Mouse (Mus musculus): ENCODE measurements around the gene Cnot1. TPM values are rescaled to one million over a fixed set of nuclear protein-coding genes. Genes with fewer than 3 reads are reported as not detected.
A peak's percentile ranks its signal among the peaks of the same experiment; 100 is the strongest.

The Cnot1 gene
- polyA plus RNA-seq, 1 experiment from 2014 or later, result 18.0 TPM

- TF ChIP-seq EP300 (optimal IDR thresholded peaks at IDR 0.05), result no peak
- no peak for TF ChIP-seq CTCF (IDR thresholded peaks at IDR 0.05; ENCODE audit: low read depth)
- H3K9me3 ChIP-seq (ENCODE audit: control insufficient read depth, low read length), result no peaks in the 10 kb centered on the region
- peak within 1 kb of the TSS; percentile 78 for H3K4me3 ChIP-seq (ENCODE audit: low read depth, low read length)
- H3K27me3 ChIP-seq (ENCODE audit: control insufficient read depth, insufficient read depth, low read length), result no peaks in the 10 kb centered on the region
- H3K4me2 ChIP-seq (replicated peaks; ENCODE audit: low read depth), result peak within 1 kb of the TSS; percentile 93
- ATAC-seq (ENCODE audit: low FRiP score, low TSS enrichment) (peak; percentile 81), DNase-seq (ENCODE audit: low spot score) (peak; percentile 92)
- H3K36me3 ChIP-seq (ENCODE audit: control insufficient read depth, insufficient read depth, low read length), result peaks cover 6% of the 10 kb centered on the region; the same call in 1 of the 2 replicates
- 0 out of 2 replicates have a peak, but pooled peaks cover 3% of the 10 kb centered on the region for H3K4me1 ChIP-seq (replicated peaks; ENCODE audit: control insufficient read depth, insufficient read depth)
- peak within 1 kb of the TSS; percentile 67 for H3K27ac ChIP-seq (replicated peaks)
- under 1% methylated on average over 56 of the region's 79 CpGs for WGBS
- H3K9ac ChIP-seq (ENCODE audit: low read length), result peak within 1 kb of the TSS; percentile 83
Measured at GRCm38 (mm10) chr8:95715676-95716531, 91.4 kb downstream of the Cnot1 start, which contains the start of gene Setd6. Gene Setd6, plus strand, starts transcription at chr8:95715881.

GRCm38 (mm10) chr8:95714837-95715413, 92.3 kb downstream of the Cnot1 start:
- no peak for TF ChIP-seq EP300 (optimal IDR thresholded peaks at IDR 0.05)
- no peak for TF ChIP-seq CTCF (IDR thresholded peaks at IDR 0.05; ENCODE audit: low read depth)
- Histone ChIP-seq H3K4me3 (ENCODE audit: low read depth, low read length) (no peak overlapping the region), H3K27ac (replicated peaks) (no peak overlapping the region), H3K4me2 (replicated peaks; ENCODE audit: low read depth) (peak overlapping the region; percentile 93), H3K36me3 (ENCODE audit: control insufficient read depth, insufficient read depth, low read length) (peaks cover 6% of the 10 kb centered on the region; the same call in 1 of the 2 replicates), H3K27me3 (ENCODE audit: control insufficient read depth, insufficient read depth, low read length) (no peaks in the 10 kb centered on the region), H3K4me1 (replicated peaks; ENCODE audit: control insufficient read depth, insufficient read depth) (0 out of 2 replicates have a peak, but pooled peaks cover 3% of the 10 kb centered on the region), H3K9me3 (ENCODE audit: control insufficient read depth, low read length) (no peaks in the 10 kb centered on the region), H3K9ac (ENCODE audit: low read length) (no peak overlapping the region)
- ATAC-seq (ENCODE audit: low FRiP score, low TSS enrichment), result no peak
- WGBS, result 79% methylated on average over 6 of the region's 6 CpGs
- DNase-seq (ENCODE audit: low spot score), result peak; percentile 8

GRCm38 (mm10) chr8:95714367-95714766, 92.9 kb downstream of the Cnot1 start:
- TF ChIP-seq CTCF (IDR thresholded peaks at IDR 0.05; ENCODE audit: low read depth) (no peak), EP300 (optimal IDR thresholded peaks at IDR 0.05) (no peak)
- H3K9ac ChIP-seq (ENCODE audit: low read length), result no peak overlapping the region
- H3K27me3 ChIP-seq (ENCODE audit: control insufficient read depth, insufficient read depth, low read length), result no peaks in the 10 kb centered on the region
- H3K27ac ChIP-seq (replicated peaks), result no peak overlapping the region
- H3K4me2 ChIP-seq (replicated peaks; ENCODE audit: low read depth), result no peak overlapping the region
- peak; percentile 9 for DNase-seq (ENCODE audit: low spot score)
- H3K9me3 ChIP-seq (ENCODE audit: control insufficient read depth, low read length), result no peaks in the 10 kb centered on the region
- H3K4me1 ChIP-seq (replicated peaks; ENCODE audit: control insufficient read depth, insufficient read depth), result 0 out of 2 replicates have a peak, but pooled peaks cover 3% of the 10 kb centered on the region
- H3K4me3 ChIP-seq (ENCODE audit: low read depth, low read length), result no peak overlapping the region
- H3K36me3 ChIP-seq (ENCODE audit: control insufficient read depth, insufficient read depth, low read length), result peaks cover under 1% of the 10 kb centered on the region; the same call in 1 of the 2 replicates
- ATAC-seq (ENCODE audit: low FRiP score, low TSS enrichment), result no peak
- WGBS, result 94% methylated on average over 4 of the region's 4 CpGs

- Histone ChIP-seq H3K4me1 (replicated peaks; ENCODE audit: control insufficient read depth, insufficient read depth) (0 out of 2 replicates have a peak, but pooled peaks cover 3% of the 10 kb centered on the region), H3K9ac (ENCODE audit: low read length) (no peak overlapping the region), H3K9me3 (ENCODE audit: control insufficient read depth, low read length) (no peaks in the 10 kb centered on the region), H3K36me3 (ENCODE audit: control insufficient read depth, insufficient read depth, low read length) (no peaks in the 10 kb centered on the region), H3K27me3 (ENCODE audit: control insufficient read depth, insufficient read depth, low read length) (no peaks in the 10 kb centered on the region), H3K4me2 (replicated peaks; ENCODE audit: low read depth) (no peak overlapping the region), H3K4me3 (ENCODE audit: low read depth, low read length) (no peak overlapping the region), H3K27ac (replicated peaks) (no peak overlapping the region)
- peak; percentile 83 for DNase-seq (ENCODE audit: low spot score)
- 76% methylated on average over 19 of the region's 19 CpGs for WGBS
- peak; percentile 45 for ATAC-seq (ENCODE audit: low FRiP score, low TSS enrichment)
- TF ChIP-seq CTCF (IDR thresholded peaks at IDR 0.05; ENCODE audit: low read depth) (peak; percentile 88), EP300 (optimal IDR thresholded peaks at IDR 0.05) (no peak)
Measured at GRCm38 (mm10) chr8:95713100-95714010, 93.9 kb downstream of the Cnot1 start.

GRCm38 (mm10) chr8:95712395-95712794, 94.9 kb downstream of the Cnot1 start:
- WGBS, result 69% methylated on average over 9 of the region's 9 CpGs
- no peak for TF ChIP-seq CTCF (IDR thresholded peaks at IDR 0.05; ENCODE audit: low read depth)
- no peak for TF ChIP-seq EP300 (optimal IDR thresholded peaks at IDR 0.05)
- no peak overlapping the region for H3K4me3 ChIP-seq (ENCODE audit: low read depth, low read length)

More at GRCm38 (mm10) chr8:95712395-95712794, 94.9 kb downstream of the Cnot1 start:
- H3K9me3 ChIP-seq (ENCODE audit: control insufficient read depth, low read length), result no peaks in the 10 kb centered on the region
- no peaks in the 10 kb centered on the region for H3K36me3 ChIP-seq (ENCODE audit: control insufficient read depth, insufficient read depth, low read length)
- peak; percentile 10 for DNase-seq (ENCODE audit: low spot score)
- no peak overlapping the region for H3K27ac ChIP-seq (replicated peaks)
- no peak overlapping the region for H3K4me2 ChIP-seq (replicated peaks; ENCODE audit: low read depth)
- 0 out of 2 replicates have a peak, but pooled peaks cover 3% of the 10 kb centered on the region for H3K4me1 ChIP-seq (replicated peaks; ENCODE audit: control insufficient read depth, insufficient read depth)
- H3K27me3 ChIP-seq (ENCODE audit: control insufficient read depth, insufficient read depth, low read length), result no peaks in the 10 kb centered on the region
- ATAC-seq (ENCODE audit: low FRiP score, low TSS enrichment), result no peak
- no peak overlapping the region for H3K9ac ChIP-seq (ENCODE audit: low read length)

Measured in stomach, postnatal 0 days (tissue).